In genomic region chr6:121260548-121260947, GRCm38 (mm10) we compare ENCODE assay signal across 9 mouse cellular contexts. TPM values are rescaled to one million over a fixed set of nuclear protein-coding genes. Genes with fewer than 3 reads are reported as not detected.
A peak's percentile ranks its signal among the peaks of the same experiment; 100 is the strongest.
DNase-seq lines count a peak whose midpoint lies in the region; ATAC-seq and TF ChIP-seq lines count a peak whose summit lies in the region.
"Had no signal": no experiment of that assay in that cellular context is flagged by ENCODE, and none has a peak within 500 bp of the region (broad histone marks: within the 10 kb centered on the region; RNA-seq: fewer than 3 reads in every experiment).

No protein-coding gene starts in this region.

- H3K4me1 ChIP-seq in bone marrow macrophage, adult 2 months (ENCODE audit: control insufficient read depth, insufficient read depth, low read length) = peaks cover 5% of the 10 kb centered on the region
- H3K4me1 ChIP-seq in kidney, postnatal 0 days (replicated peaks; ENCODE audit: insufficient read depth, low read length) = no peaks in the 10 kb centered on the region
- H3K4me1 ChIP-seq in liver, postnatal 0 days (ENCODE audit: insufficient read depth) = no peaks in the 10 kb centered on the region
- H3K4me1 ChIP-seq: limb, embryonic 15.5 days had no signal

- TF ChIP-seq EP300 in liver, postnatal 0 days (IDR thresholded peaks at IDR 0.05; ENCODE audit: low read depth) = no peak

- no peak for TF ChIP-seq POLR2A in bone marrow macrophage, adult 2 months (IDR thresholded peaks at IDR 0.05; ENCODE audit: borderline replicate concordance, low read depth, low read length)

- no peak overlapping the region for H3K4me2 ChIP-seq in kidney, postnatal 0 days (ENCODE audit: low read length)
- no peak overlapping the region for H3K4me2 ChIP-seq in liver, postnatal 0 days (ENCODE audit: low read depth, low read length)
- H3K4me2 ChIP-seq: limb, embryonic 15.5 days had no signal

- 30% methylated on average over 9 of the region's 9 CpGs for WGBS in kidney, postnatal 0 days
- 26% methylated on average over 9 of the region's 9 CpGs for WGBS in liver, postnatal 0 days (ENCODE audit: insufficient replicate concordance)

- H3K9ac ChIP-seq in kidney, postnatal 0 days (ENCODE audit: low read depth, low read length) = no peak overlapping the region
- no peak overlapping the region for H3K9ac ChIP-seq in liver, postnatal 0 days (replicated peaks)
- H3K9ac ChIP-seq: limb, embryonic 15.5 days had no signal

- ATAC-seq in kidney, postnatal 0 days (replicated peaks; ENCODE audit: low FRiP score, low read depth) = no peak
- ATAC-seq in liver, postnatal 0 days = no peak

- peaks cover 3% of the 10 kb centered on the region; the same call in 1 of the 2 replicates for H3K9me3 ChIP-seq in kidney, postnatal 0 days (replicated peaks; ENCODE audit: low read length)
- H3K9me3 ChIP-seq in liver, postnatal 0 days (ENCODE audit: low read length) = no peaks in the 10 kb centered on the region
- H3K9me3 ChIP-seq: limb, embryonic 15.5 days had no signal

- 0 out of 2 replicates have a peak, but pooled peaks cover 4% of the 10 kb centered on the region for H3K36me3 ChIP-seq in kidney, postnatal 0 days (ENCODE audit: insufficient read depth, low read length)
- peaks cover 73% of the 10 kb centered on the region for H3K36me3 ChIP-seq in liver, postnatal 0 days (replicated peaks; ENCODE audit: insufficient read depth, low read length)
- H3K36me3 ChIP-seq: limb, embryonic 15.5 days had no signal

- H3K4me3 ChIP-seq in bone marrow macrophage, adult 2 months (ENCODE audit: insufficient read depth, low read length) = no peak overlapping the region
- no peak overlapping the region for H3K4me3 ChIP-seq in kidney, postnatal 0 days (replicated peaks; ENCODE audit: low read depth, low read length)
- no peak overlapping the region for H3K4me3 ChIP-seq in liver, postnatal 0 days (ENCODE audit: low read depth, low read length)
- H3K4me3 ChIP-seq: limb, embryonic 15.5 days had no signal

- H3K27ac ChIP-seq in bone marrow macrophage, adult 2 months (ENCODE audit: insufficient read depth, low read depth, low read length) = no peak overlapping the region
- H3K27ac ChIP-seq in kidney, postnatal 0 days = no peak overlapping the region
- no peak overlapping the region for H3K27ac ChIP-seq in liver, postnatal 0 days (ENCODE audit: low read depth)
- H3K27ac ChIP-seq: limb, embryonic 15.5 days had no signal

- no peaks in the 10 kb centered on the region for H3K27me3 ChIP-seq in kidney, postnatal 0 days (ENCODE audit: insufficient read depth, low read length)
- H3K27me3 ChIP-seq in liver, postnatal 0 days (ENCODE audit: insufficient read depth, low read length) = no peaks in the 10 kb centered on the region
- H3K27me3 ChIP-seq: limb, embryonic 15.5 days had no signal

- TF ChIP-seq CTCF in bone marrow macrophage, adult 2 months (IDR thresholded peaks at IDR 0.05; ENCODE audit: low read depth, low read length) = peak; percentile 67
- peak; percentile 82 for TF ChIP-seq CTCF in kidney, postnatal 0 days (IDR thresholded peaks at IDR 0.05; ENCODE audit: low read depth)
- peak; percentile 89 for TF ChIP-seq CTCF in liver, postnatal 0 days (IDR thresholded peaks at IDR 0.05; ENCODE audit: low read depth)

- DNase-seq in 3T3-L1 (ENCODE audit: low read depth, low spot score) = peak; percentile 81
- peak; percentile 88 for DNase-seq in CD4-positive, CD25-positive, alpha-beta regulatory T cell, adult 2 months (ENCODE audit: low read depth, low spot score)
- DNase-seq in fibroblast of lung, adult 2 months (ENCODE audit: low read depth) = peak; percentile 29
- peak; percentile 77 for DNase-seq in kidney, postnatal 0 days (ENCODE audit: low spot score)
- DNase-seq in liver, postnatal 0 days = peak; percentile 83
- DNase-seq in right cerebral cortex, postnatal 10 days (ENCODE audit: low spot score in 2 of 2) = peak; percentile 67 to 81
- DNase-seq in yolk sac, embryonic 10.5 days (ENCODE audit: low spot score) = peak; percentile 27

RNA-seq across cellular contexts. Expression of gene Usp18, which starts 14.8 kb away (rescaled TPM):
- 28.7 and 31.8 TPM in 2 replicates for polyA plus RNA-seq in bone marrow macrophage, adult 2 months (2012; ENCODE audit: insufficient read depth, insufficient read length, missing spikeins)
- polyA plus RNA-seq in kidney, postnatal 0 days (2015; fragmentation: Nextera tagmentation; extraction: Ambion mirVana) = 8.3 and 12.0 TPM in 2 replicates
- 19.2 and 24.1 TPM in 2 replicates for polyA plus RNA-seq in liver, postnatal 0 days (2015; fragmentation: Nextera tagmentation; extraction: Ambion mirVana)

RNA-seq across cellular contexts. Expression of gene Slc6a13, which starts 39.5 kb away (rescaled TPM):
- polyA plus RNA-seq in bone marrow macrophage, adult 2 months (2012; ENCODE audit: insufficient read depth, insufficient read length, missing spikeins) = 1.1 and 1.3 TPM in 2 replicates
- 43.8 and 47.6 TPM in 2 replicates for polyA plus RNA-seq in kidney, postnatal 0 days (2015; fragmentation: Nextera tagmentation; extraction: Ambion mirVana)
- 77.9 and 84.7 TPM in 2 replicates for polyA plus RNA-seq in liver, postnatal 0 days (2015; fragmentation: Nextera tagmentation; extraction: Ambion mirVana)

RNA-seq across cellular contexts. Expression of gene Tuba8, which starts 50.1 kb away (rescaled TPM):
- not detected in 2 replicates for polyA plus RNA-seq in bone marrow macrophage, adult 2 months (2012; ENCODE audit: insufficient read depth, insufficient read length, missing spikeins)
- polyA plus RNA-seq in kidney, postnatal 0 days (2015; fragmentation: Nextera tagmentation; extraction: Ambion mirVana) = 0.19 and 0.32 TPM in 2 replicates
- polyA plus RNA-seq in liver, postnatal 0 days (2015; fragmentation: Nextera tagmentation; extraction: Ambion mirVana) = 6.5 and 6.7 TPM in 2 replicates

Comparison
In these comparisons a context has a peak if more than half of its experiments do, and no peak if none do; other contexts are left out.
1. DNase-seq: peak in every context shown above with its lines; median percentile 88 in CD4-positive, CD25-positive, alpha-beta regulatory T cell, adult 2 months; 83 in liver, postnatal 0 days; 81 in 3T3-L1; 77 in kidney, postnatal 0 days; 74 in right cerebral cortex, postnatal 10 days; 29 in fibroblast of lung, adult 2 months; 27 in yolk sac, embryonic 10.5 days.
2. RNA of gene Slc6a13, which starts 39.5 kb away (polyA plus RNA-seq): 77.9 to 84.7 TPM in liver, postnatal 0 days and 43.8 to 47.6 TPM in kidney, postnatal 0 days; 1.1 to 1.3 TPM in bone marrow macrophage, adult 2 months; every median in the first group is over 10 times any median in the second.
3. Peak in every context shown above with its lines, with median percentiles within 50 percentile points of each other: CTCF ChIP-seq.